Mouse (Mus musculus) CH12.LX (cell line): Measurements from ENCODE around the gene Tas1r2.

Experiments used
- BHLHE40 ChIP-seq: IDR thresholded peaks from 2 replicates; pipeline ENCODE4 v1.6.1; 2011; ENCODE audit warnings: mild to moderate bottlenecking, low read depth, low read length, improper control_type of control experiment
- CTCF ChIP-seq, 2 experiments: IDR thresholded peaks in 1 of 2; conservative IDR thresholded peaks in 1 of 2; 2 replicates each; pipeline ENCODE4 v1.5.1; 2011 to 2012; ENCODE audit warnings: low read depth in 2 of 2, low read length in 2 of 2, improper control_type of control experiment in 1 of 2, inconsistent platforms in 1 of 2, mild to moderate bottlenecking in 1 of 2, moderate library complexity in 1 of 2
- ELF1 ChIP-seq: IDR thresholded peaks from 2 replicates; pipeline ENCODE4 v1.6.1; 2014; ENCODE audit warnings: low read depth, mild to moderate bottlenecking, inconsistent platforms, low read length, improper control_type of control experiment
- EP300 ChIP-seq: IDR thresholded peaks from 2 replicates; pipeline ENCODE4 v1.6.1; 2011; ENCODE audit warnings: low read length, improper control_type of control experiment
- HCFC1 ChIP-seq: IDR thresholded peaks from 2 replicates; pipeline ENCODE4 v1.6.1; 2012; ENCODE audit warnings: low read depth, mild to moderate bottlenecking, inconsistent platforms, low read length, improper control_type of control experiment
- MAFK ChIP-seq: IDR thresholded peaks from 2 replicates; pipeline ENCODE4 v1.6.1; 2011; ENCODE audit warnings: low read length, improper control_type of control experiment; ENCODE audit not compliant: insufficient replicate concordance
- MAZ ChIP-seq: IDR thresholded peaks from 2 replicates; pipeline ENCODE4 v1.6.1; 2012; ENCODE audit warnings: low read depth, mild to moderate bottlenecking, inconsistent platforms, low read length, improper control_type of control experiment, moderate library complexity
- MEF2A ChIP-seq: IDR thresholded peaks from 2 replicates; pipeline ENCODE4 v1.6.1; 2014; ENCODE audit warnings: low read depth, mild to moderate bottlenecking, inconsistent platforms, low read length, improper control_type of control experiment, borderline replicate concordance
- POLR2A ChIP-seq: IDR thresholded peaks from 2 replicates; pipeline ENCODE4 v1.6.1; 2011; ENCODE audit warnings: low read depth, mild to moderate bottlenecking, improper control_type of control experiment, low read length
- UBTF ChIP-seq: IDR thresholded peaks from 2 replicates; pipeline ENCODE4 v1.6.1; 2012; ENCODE audit warnings: low read depth, mild to moderate bottlenecking, inconsistent platforms, low read length, improper control_type of control experiment, moderate library complexity
- USF1 ChIP-seq: IDR thresholded peaks from 2 replicates; pipeline ENCODE4 v1.6.1; 2014; ENCODE audit warnings: low read depth, mild to moderate bottlenecking, inconsistent platforms, low read length, improper control_type of control experiment

GRCm38 (mm10) chr4:139606732-139607131, 46.6 kb upstream of the Tas1r2 start:
- no peak for TF ChIP-seq EP300
- TF ChIP-seq ELF1 = no peak
- no peak for TF ChIP-seq POLR2A
- no peak for TF ChIP-seq CTCF (conservative IDR thresholded peaks at IDR 0.05 in 1 of 2, IDR thresholded peaks at IDR 0.05 in 1 of 2; ENCODE audit: low read depth in 2 of 2, low read length in 2 of 2)
- TF ChIP-seq MAZ = no peak
- TF ChIP-seq USF1 = no peak
- no peak for TF ChIP-seq UBTF
- no peak for TF ChIP-seq MEF2A
- no peak for TF ChIP-seq MAFK
- no peak for TF ChIP-seq BHLHE40
- TF ChIP-seq HCFC1 = no peak
